Mouse (Mus musculus) urinary bladder, postnatal 36 days (tissue): ENCODE data around the gene Tspo.

Source experiments
- DNase-seq, 2 experiments: peaks; one replicate each; pipeline ENCODE4 v3.0.0; 2022; ENCODE audit warnings: low spot score in 2 of 2, mixed read lengths in 1 of 2

The Tspo gene

GRCm38 (mm10) chr15:83563327-83563856, at the start of gene Tspo, which contains the start of gene Mcat:
TSS of gene Tspo (plus strand) at chr15:83563592.
TSS of gene Mcat (minus strand) at chr15:83563787.
- DNase-seq: peak; percentile 73 to 79

GRCm38 (mm10) chr15:83515018-83515417, 48.4 kb upstream of the Tspo start:
- no peak for DNase-seq

GRCm38 (mm10) chr15:83518215-83519048, 45.0 kb upstream of the Tspo start:
- DNase-seq: peak; percentile 35 to 54

- no peak for DNase-seq
Observed at GRCm38 (mm10) chr15:83520861-83521382, 42.5 kb upstream of the Tspo start.

GRCm38 (mm10) chr15:83523196-83523595, 40.2 kb upstream of the Tspo start:
- DNase-seq: no peak

GRCm38 (mm10) chr15:83523638-83524332, 39.6 kb upstream of the Tspo start:
- no peak for DNase-seq

GRCm38 (mm10) chr15:83524333-83524729, 39.1 kb upstream of the Tspo start:
- DNase-seq: no peak

GRCm38 (mm10) chr15:83526424-83527091, 36.8 kb upstream of the Tspo start, which contains the start of gene Bik:
TSS of gene Bik (plus strand) at chr15:83526862.
- peak; percentile 50 to 61 for DNase-seq

GRCm38 (mm10) chr15:83527092-83527437, 36.3 kb upstream of the Tspo start:
- peak in 1 of 2 experiments; percentile 23 for DNase-seq

- DNase-seq: no peak
Observed at GRCm38 (mm10) chr15:83527747-83528146, 35.6 kb upstream of the Tspo start.

- no peak for DNase-seq
Observed at GRCm38 (mm10) chr15:83528892-83529291, 34.5 kb upstream of the Tspo start.

- DNase-seq: no peak
Observed at GRCm38 (mm10) chr15:83529765-83530164, 33.6 kb upstream of the Tspo start.

- peak in 1 of 2 experiments; percentile 73 for DNase-seq
Observed at GRCm38 (mm10) chr15:83530233-83530632, 33.2 kb upstream of the Tspo start.

- peak; percentile 19 to 48 for DNase-seq
Observed at GRCm38 (mm10) chr15:83530688-83531087, 32.7 kb upstream of the Tspo start.

- no peak for DNase-seq
Observed at GRCm38 (mm10) chr15:83531961-83532469, 31.4 kb upstream of the Tspo start.

- no peak for DNase-seq
Observed at GRCm38 (mm10) chr15:83532606-83533005, 30.8 kb upstream of the Tspo start.

GRCm38 (mm10) chr15:83534960-83535889, 28.2 kb upstream of the Tspo start:
- DNase-seq: no peak

- DNase-seq: no peak
Observed at GRCm38 (mm10) chr15:83535890-83536231, 27.5 kb upstream of the Tspo start.

- DNase-seq: no peak
Observed at GRCm38 (mm10) chr15:83538855-83539254, 24.5 kb upstream of the Tspo start.

- DNase-seq: no peak
Observed at GRCm38 (mm10) chr15:83539905-83540304, 23.5 kb upstream of the Tspo start.
